Mouse (Mus musculus) lung, postnatal 4 days (tissue): ENCODE results near the gene Lta.
A peak's percentile ranks its signal among the peaks of the same experiment; 100 is the strongest.

Experiments
- DNase-seq, 2 experiments: peaks; one replicate each; pipeline ENCODE4 v3.0.0; 2021

Lta gene

DNA sequence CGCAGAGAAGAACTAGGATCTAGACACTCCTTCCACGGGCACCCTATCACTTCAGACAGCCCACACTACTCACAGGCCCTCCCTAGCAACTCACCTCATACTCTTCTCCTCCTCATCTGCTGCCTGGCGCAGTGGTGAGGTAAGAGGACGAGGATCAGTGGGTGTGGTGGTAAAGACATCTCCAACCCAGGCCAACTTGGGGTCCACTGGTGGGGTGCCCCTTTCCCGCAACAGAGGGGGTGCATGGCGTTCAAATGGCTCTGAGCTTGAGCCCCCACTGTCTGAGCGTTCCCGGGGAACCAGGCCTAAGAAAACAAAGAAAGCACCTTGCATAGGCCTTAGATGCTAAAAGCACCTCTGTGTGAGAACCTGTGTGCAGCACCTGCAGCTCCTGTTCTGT, 47.9 kb downstream of the Lta start:
- DNase-seq = no peak

DNA sequence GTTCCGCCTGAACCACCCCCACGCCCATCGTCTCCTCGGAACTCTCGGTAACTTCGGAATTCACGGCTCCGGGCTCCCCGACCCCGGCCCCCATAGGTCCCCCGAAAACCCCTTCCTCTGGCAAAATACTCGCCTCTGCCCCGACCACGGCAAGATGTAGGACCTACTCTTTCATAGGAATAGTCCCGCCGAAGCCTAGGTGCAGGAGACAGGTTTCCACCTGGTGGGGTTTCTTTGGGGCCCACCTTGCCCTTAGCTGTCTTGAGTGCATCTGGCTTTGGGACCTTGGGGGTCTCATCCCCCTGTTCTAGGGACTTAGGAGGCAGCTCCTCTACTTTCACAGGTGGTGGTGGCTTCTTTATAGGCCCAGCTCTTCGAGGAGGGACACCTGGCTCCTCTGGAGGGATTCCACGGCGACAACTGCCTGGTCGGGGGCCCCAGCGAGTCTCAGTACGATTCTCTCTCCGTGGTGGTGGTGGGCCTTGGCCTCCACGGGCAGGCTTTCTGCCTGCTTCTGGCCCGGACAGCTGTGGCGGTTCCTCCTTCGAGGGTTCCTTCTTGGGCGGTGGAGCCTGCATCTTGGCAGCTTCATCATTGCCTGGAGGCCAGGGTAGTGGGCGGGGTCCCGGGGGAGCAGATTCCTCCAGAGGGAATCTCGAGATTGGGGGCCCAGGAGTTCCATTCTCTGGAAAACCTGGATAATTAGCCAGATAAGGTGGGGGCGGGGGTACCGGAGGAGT, 48.5 kb downstream of the Lta start:
- peak in 1 of 2 experiments; percentile 28 for DNase-seq

DNA sequence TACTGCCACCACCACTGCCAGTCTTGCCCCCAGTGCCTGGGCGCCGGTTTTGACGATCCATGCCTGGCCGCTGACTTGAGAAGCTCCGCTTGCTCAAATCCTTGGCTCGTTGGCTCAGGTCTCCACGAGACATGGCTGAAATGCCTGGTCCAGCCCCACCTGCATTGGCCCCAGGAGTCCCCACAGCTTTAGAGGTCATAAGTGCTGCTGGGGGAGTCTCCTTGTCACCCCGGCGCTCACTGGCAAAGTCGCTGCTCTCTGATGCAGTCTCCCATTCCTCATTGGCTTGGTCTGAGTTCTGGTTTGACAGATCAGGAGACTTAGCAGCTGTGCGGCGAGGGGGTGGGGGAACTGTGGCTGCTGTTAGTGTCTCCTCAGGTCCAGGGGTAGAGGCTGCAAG, 49.7 kb downstream of the Lta start:
- peak in 1 of 2 experiments; percentile 28 for DNase-seq

DNA sequence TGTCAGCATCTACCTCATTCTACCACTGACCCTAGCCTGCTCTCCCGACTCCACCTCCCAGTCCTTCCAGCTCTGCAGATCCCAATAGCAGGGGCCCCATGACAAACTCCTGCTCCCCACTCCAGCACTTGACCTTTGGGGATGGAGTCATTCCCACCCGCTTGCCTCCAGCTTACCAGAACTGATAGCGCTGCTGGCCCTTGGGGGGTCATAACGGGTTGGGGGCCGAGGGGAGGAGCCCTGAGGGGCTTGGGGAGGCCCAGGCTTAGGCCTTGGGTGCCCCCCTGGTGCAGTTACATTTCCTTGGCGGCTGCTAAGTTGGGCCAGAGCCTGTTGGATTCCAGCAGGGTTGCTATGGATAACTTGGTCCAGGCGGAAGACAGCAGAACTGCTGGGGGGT, 50.5 kb downstream of the Lta start:
- peak in 1 of 2 experiments; percentile 23 for DNase-seq

DNA sequence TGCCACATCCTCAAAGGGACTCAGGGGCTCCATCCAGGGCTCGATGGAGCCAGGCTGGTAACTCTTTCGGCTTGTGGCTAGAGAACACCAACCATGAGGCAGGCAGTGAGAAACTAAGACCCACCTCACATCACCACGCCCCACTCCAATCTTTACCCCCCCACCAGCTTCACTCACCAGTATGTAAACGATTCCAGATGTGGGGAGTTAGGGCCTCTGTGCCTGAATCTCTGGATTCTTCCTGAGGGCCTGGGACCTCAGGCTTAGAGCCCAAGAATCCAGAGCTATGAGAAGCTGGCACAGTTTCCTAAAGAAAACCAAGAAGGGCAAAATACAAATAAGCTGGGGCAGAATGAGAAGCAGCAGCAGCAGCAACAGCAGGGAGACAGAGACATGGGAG, 51.2 kb downstream of the Lta start:
- no peak for DNase-seq
